Mouse (Mus musculus): ENCODE measurements around the gene Ston2. TPM values are rescaled to one million over a fixed set of nuclear protein-coding genes. Genes with fewer than 3 reads are reported as not detected.

The Ston2 gene
- polyA plus RNA-seq, 1 experiment from 2014 or later: 5.6 TPM

GRCm38 (mm10) chr12:91736221-91736980, 51.8 kb downstream of the Ston2 start:
- DNase-seq: no peak
- Histone ChIP-seq H3K9me3 (ENCODE audit: low read length) (no peaks in the 10 kb centered on the region), H3K4me1 (ENCODE audit: insufficient read depth) (peaks cover 15% of the 10 kb centered on the region), H3K36me3 (replicated peaks; ENCODE audit: insufficient read depth, low read length) (no peaks in the 10 kb centered on the region), H3K4me3 (ENCODE audit: low read depth, low read length) (no peak overlapping the region), H3K27me3 (ENCODE audit: insufficient read depth, low read length) (no peaks in the 10 kb centered on the region), H3K9ac (replicated peaks) (no peak overlapping the region), H3K4me2 (ENCODE audit: low read depth, low read length) (no peak overlapping the region), H3K27ac (ENCODE audit: low read depth) (0 out of 2 replicates have a peak overlapping the region, but pooled peaks have one; percentile 41)
- TF ChIP-seq CTCF (IDR thresholded peaks at IDR 0.05; ENCODE audit: low read depth): no peak
- no peak for TF ChIP-seq EP300 (IDR thresholded peaks at IDR 0.05; ENCODE audit: low read depth)
- WGBS (ENCODE audit: insufficient replicate concordance): 55% methylated on average over 15 of the region's 15 CpGs
- ATAC-seq: peak; percentile 37

- peak overlapping the region; percentile 57 for H3K27ac ChIP-seq (ENCODE audit: low read depth)
- H3K9me3 ChIP-seq (ENCODE audit: low read length): no peaks in the 10 kb centered on the region
- H3K4me2 ChIP-seq (ENCODE audit: low read depth, low read length): peak overlapping the region; percentile 35; the same call in 1 of the 2 replicates
- H3K36me3 ChIP-seq (replicated peaks; ENCODE audit: insufficient read depth, low read length): no peaks in the 10 kb centered on the region
- ATAC-seq: peak; percentile 29; the same call in 1 of the 2 replicates
- H3K4me3 ChIP-seq (ENCODE audit: low read depth, low read length): no peak overlapping the region
- peaks cover 15% of the 10 kb centered on the region for H3K4me1 ChIP-seq (ENCODE audit: insufficient read depth)
- TF ChIP-seq EP300 (IDR thresholded peaks at IDR 0.05; ENCODE audit: low read depth) (no peak), CTCF (IDR thresholded peaks at IDR 0.05; ENCODE audit: low read depth) (no peak)
- no peaks in the 10 kb centered on the region for H3K27me3 ChIP-seq (ENCODE audit: insufficient read depth, low read length)
- no peak overlapping the region for H3K9ac ChIP-seq (replicated peaks)
- DNase-seq: no peak
- WGBS (ENCODE audit: insufficient replicate concordance): 18% methylated on average over 15 of the region's 15 CpGs
Observed at GRCm38 (mm10) chr12:91734246-91735027, 53.8 kb downstream of the Ston2 start.

- no peak overlapping the region for H3K9ac ChIP-seq (replicated peaks)
- ATAC-seq (no peak), DNase-seq (no peak)
- H3K4me1 ChIP-seq (ENCODE audit: insufficient read depth): peaks cover 15% of the 10 kb centered on the region
- H3K36me3 ChIP-seq (replicated peaks; ENCODE audit: insufficient read depth, low read length): no peaks in the 10 kb centered on the region
- 0 out of 2 replicates have a peak, but pooled peaks have one; percentile 2 for TF ChIP-seq CTCF (IDR thresholded peaks at IDR 0.05; ENCODE audit: low read depth)
- TF ChIP-seq EP300 (IDR thresholded peaks at IDR 0.05; ENCODE audit: low read depth): no peak
- 73% methylated on average over 6 of the region's 6 CpGs for WGBS (ENCODE audit: insufficient replicate concordance)
- H3K4me3 ChIP-seq (ENCODE audit: low read depth, low read length): no peak overlapping the region
- H3K27me3 ChIP-seq (ENCODE audit: insufficient read depth, low read length): no peaks in the 10 kb centered on the region
- H3K9me3 ChIP-seq (ENCODE audit: low read length): no peaks in the 10 kb centered on the region
- H3K4me2 ChIP-seq (ENCODE audit: low read depth, low read length): no peak overlapping the region
- H3K27ac ChIP-seq (ENCODE audit: low read depth): no peak overlapping the region
Observed at GRCm38 (mm10) chr12:91732729-91733448, 55.3 kb downstream of the Ston2 start.

GRCm38 (mm10) chr12:91726202-91726601, 62.0 kb downstream of the Ston2 start:
- no peaks in the 10 kb centered on the region for H3K36me3 ChIP-seq (replicated peaks; ENCODE audit: insufficient read depth, low read length)
- DNase-seq: no peak
- no peaks in the 10 kb centered on the region for H3K27me3 ChIP-seq (ENCODE audit: insufficient read depth, low read length)
- TF ChIP-seq EP300 (IDR thresholded peaks at IDR 0.05; ENCODE audit: low read depth): no peak
- no peak for TF ChIP-seq CTCF (IDR thresholded peaks at IDR 0.05; ENCODE audit: low read depth)
- ATAC-seq: no peak
- H3K4me1 ChIP-seq (ENCODE audit: insufficient read depth): no peaks in the 10 kb centered on the region
- no peak overlapping the region for H3K27ac ChIP-seq (ENCODE audit: low read depth)
- H3K4me3 ChIP-seq (ENCODE audit: low read depth, low read length): no peak overlapping the region
- no peaks in the 10 kb centered on the region for H3K9me3 ChIP-seq (ENCODE audit: low read length)
- H3K9ac ChIP-seq (replicated peaks): no peak overlapping the region
- no peak overlapping the region for H3K4me2 ChIP-seq (ENCODE audit: low read depth, low read length)
- 73% methylated on average over 7 of the region's 7 CpGs for whole genome bisulfite sequencing (ENCODE audit: insufficient replicate concordance)

- no peak overlapping the region for H3K9ac ChIP-seq (replicated peaks)
- WGBS (ENCODE audit: insufficient replicate concordance): 79% methylated on average over 6 of the region's 6 CpGs
- ATAC-seq (no peak), DNase-seq (no peak)
- no peaks in the 10 kb centered on the region for H3K36me3 ChIP-seq (replicated peaks; ENCODE audit: insufficient read depth, low read length)
- H3K4me2 ChIP-seq (ENCODE audit: low read depth, low read length): no peak overlapping the region
- no peak overlapping the region for H3K4me3 ChIP-seq (ENCODE audit: low read depth, low read length)
- H3K27me3 ChIP-seq (ENCODE audit: insufficient read depth, low read length): no peaks in the 10 kb centered on the region
- H3K4me1 ChIP-seq (ENCODE audit: insufficient read depth): no peaks in the 10 kb centered on the region
- no peaks in the 10 kb centered on the region for H3K9me3 ChIP-seq (ENCODE audit: low read length)
- no peak overlapping the region for H3K27ac ChIP-seq (ENCODE audit: low read depth)
- TF ChIP-seq CTCF (IDR thresholded peaks at IDR 0.05; ENCODE audit: low read depth) (no peak), EP300 (IDR thresholded peaks at IDR 0.05; ENCODE audit: low read depth) (no peak)
Observed at GRCm38 (mm10) chr12:91723912-91724311, 64.3 kb downstream of the Ston2 start.

GRCm38 (mm10) chr12:91719134-91719533, 69.1 kb downstream of the Ston2 start:
- 72% methylated on average over 7 of the region's 7 CpGs for WGBS (ENCODE audit: insufficient replicate concordance)
- ATAC-seq: no peak
- TF ChIP-seq EP300 (IDR thresholded peaks at IDR 0.05; ENCODE audit: low read depth) (no peak), CTCF (IDR thresholded peaks at IDR 0.05; ENCODE audit: low read depth) (no peak)
- Histone ChIP-seq H3K27ac (ENCODE audit: low read depth) (no peak overlapping the region), H3K9me3 (ENCODE audit: low read length) (no peaks in the 10 kb centered on the region), H3K4me3 (ENCODE audit: low read depth, low read length) (no peak overlapping the region), H3K36me3 (replicated peaks; ENCODE audit: insufficient read depth, low read length) (no peaks in the 10 kb centered on the region), H3K4me2 (ENCODE audit: low read depth, low read length) (no peak overlapping the region), H3K9ac (replicated peaks) (no peak overlapping the region), H3K27me3 (ENCODE audit: insufficient read depth, low read length) (no peaks in the 10 kb centered on the region), H3K4me1 (ENCODE audit: insufficient read depth) (no peaks in the 10 kb centered on the region)
- DNase-seq: no peak
